Mouse (Mus musculus) bone marrow, adult 2 months (tissue): ENCODE data around the gene 4931440F15Rik.

Experiments
- CTCF ChIP-seq: fragments of 200-500 bp; IDR thresholded peaks from 2 replicates; pipeline ENCODE4 v1.5.1; 2011; ENCODE audit warnings: low read length, control low read depth; ENCODE audit not compliant: control insufficient read depth, insufficient read depth
- POLR2A ChIP-seq: fragments of 200-500 bp; IDR thresholded peaks from 2 replicates; pipeline ENCODE4 v1.6.1; 2011; ENCODE audit warnings: low read depth, mild to moderate bottlenecking, control low read depth, low read length, borderline replicate concordance; ENCODE audit not compliant: control insufficient read depth

GRCm38 (mm10) chr11:29790796-29791195 is 34.7 kb downstream of the 4931440F15Rik start:
- TF ChIP-seq CTCF (no peak), POLR2A (no peak)
